ENCODE assay signal across 8 mouse cellular contexts in genomic region chr4:138913797-138914196, GRCm38 (mm10). TPM values are rescaled to one million over a fixed set of nuclear protein-coding genes. Genes with fewer than 3 reads are reported as not detected.
DNase-seq lines count a peak whose midpoint lies in the region; ATAC-seq and TF ChIP-seq lines count a peak whose summit lies in the region.

Gene Otud3 (minus strand): TSS chr4:138913945.

- whole genome bisulfite sequencing in forebrain, embryonic 10.5 days: 2% methylated on average over 39 of the region's 39 CpGs
- WGBS in heart, embryonic 15.5 days: under 1% methylated on average over 39 of the region's 39 CpGs
- WGBS in liver, embryonic 14.5 days (ENCODE audit: insufficient replicate concordance): under 1% methylated on average over 39 of the region's 39 CpGs
- 1% methylated on average over 39 of the region's 39 CpGs for WGBS in neural tube, embryonic 11.5 days
- WGBS in stomach, postnatal 0 days: 1% methylated on average over 37 of the region's 39 CpGs

- TF ChIP-seq CTCF in liver, embryonic 14.5 days (IDR thresholded peaks at IDR 0.05; ENCODE audit: low read depth): peak; percentile 80
- TF ChIP-seq CTCF in stomach, postnatal 0 days (IDR thresholded peaks at IDR 0.05; ENCODE audit: low read depth): peak; percentile 83

- no peak for TF ChIP-seq EP300 in liver, embryonic 14.5 days (IDR thresholded peaks at IDR 0.05; ENCODE audit: low read depth)
- TF ChIP-seq EP300 in stomach, postnatal 0 days (optimal IDR thresholded peaks at IDR 0.05): no peak

- DNase-seq in CD8-positive naive resting alpha-beta T cell, adult 2 months (ENCODE audit: low read depth in 2 of 2, low spot score in 2 of 2): peak; percentile 91 to 97
- DNase-seq in c-Kit-positive CD71-negative TER-119-negative erythroid progenitor cells, embryonic 14.5 days (ENCODE audit: low read depth): peak; percentile 92
- peak; percentile 93 for DNase-seq in forebrain, embryonic 10.5 days (ENCODE audit: extremely low spot score, low spot score)
- peak; percentile 97 for DNase-seq in kidney, postnatal 25 days
- peak; percentile 82 to 86 (median 84) for DNase-seq in liver, embryonic 14.5 days (ENCODE audit: low read depth in 3 of 3, low spot score in 3 of 3)
- DNase-seq in neural tube, embryonic 11.5 days (ENCODE audit: low spot score): peak; percentile 98
- peak; percentile 96 for DNase-seq in stomach, postnatal 0 days (ENCODE audit: low spot score)

- peaks cover 21% of the 10 kb centered on the region for H3K36me3 ChIP-seq in forebrain, embryonic 10.5 days (replicated peaks)
- no peaks in the 10 kb centered on the region for H3K36me3 ChIP-seq in heart, embryonic 15.5 days
- H3K36me3 ChIP-seq in liver, embryonic 14.5 days (replicated peaks; ENCODE audit: control insufficient read depth, insufficient read depth, low read depth): no peaks in the 10 kb centered on the region
- H3K36me3 ChIP-seq in neural tube, embryonic 11.5 days (ENCODE audit: control insufficient read depth, insufficient read depth, low read length): no peaks in the 10 kb centered on the region
- peaks cover 7% of the 10 kb centered on the region for H3K36me3 ChIP-seq in stomach, postnatal 0 days (ENCODE audit: control insufficient read depth, insufficient read depth, low read length)

- peak within 1 kb of the TSS; percentile 99 for H3K4me3 ChIP-seq in forebrain, embryonic 10.5 days
- H3K4me3 ChIP-seq in heart, embryonic 15.5 days: peak within 1 kb of the TSS; percentile 93
- peak within 1 kb of the TSS; percentile 67 to 87 for H3K4me3 ChIP-seq in liver, embryonic 14.5 days (ENCODE audit: insufficient read depth in 1 of 2, low read depth in 2 of 2, low read length in 2 of 2)
- H3K4me3 ChIP-seq in neural tube, embryonic 11.5 days (ENCODE audit: low read depth, low read length): peak within 1 kb of the TSS; percentile 95
- peak within 1 kb of the TSS; percentile 84 for H3K4me3 ChIP-seq in stomach, postnatal 0 days (ENCODE audit: low read depth, low read length)

- peak within 1 kb of the TSS; percentile 93 for H3K9ac ChIP-seq in heart, embryonic 15.5 days
- H3K9ac ChIP-seq in liver, embryonic 14.5 days (replicated peaks): peak within 1 kb of the TSS; percentile 83
- peak within 1 kb of the TSS; percentile 84 for H3K9ac ChIP-seq in neural tube, embryonic 11.5 days (ENCODE audit: low read length)
- peak within 1 kb of the TSS; percentile 86 for H3K9ac ChIP-seq in stomach, postnatal 0 days (ENCODE audit: low read length)

- H3K4me1 ChIP-seq in forebrain, embryonic 10.5 days: peaks cover 13% of the 10 kb centered on the region
- H3K4me1 ChIP-seq in heart, embryonic 15.5 days (replicated peaks): peaks cover 9% of the 10 kb centered on the region
- H3K4me1 ChIP-seq in liver, embryonic 14.5 days (replicated peaks; ENCODE audit: control insufficient read depth in 2 of 2, insufficient read depth in 2 of 2, low read length in 1 of 2): peaks cover 0 to 4% of the 10 kb centered on the region in 2 experiments; a peak in 3 of 4 replicates
- H3K4me1 ChIP-seq in neural tube, embryonic 11.5 days (ENCODE audit: control insufficient read depth, insufficient read depth, low read length): peaks cover 4% of the 10 kb centered on the region
- H3K4me1 ChIP-seq in stomach, postnatal 0 days (replicated peaks; ENCODE audit: control insufficient read depth, insufficient read depth): no peaks in the 10 kb centered on the region

- H3K4me2 ChIP-seq in heart, embryonic 15.5 days: peak within 1 kb of the TSS; percentile 97
- H3K4me2 ChIP-seq in liver, embryonic 14.5 days (ENCODE audit: low read depth): peak within 1 kb of the TSS; percentile 89
- H3K4me2 ChIP-seq in neural tube, embryonic 11.5 days (ENCODE audit: low read depth): peak within 1 kb of the TSS; percentile 93
- peak within 1 kb of the TSS; percentile 97 for H3K4me2 ChIP-seq in stomach, postnatal 0 days (replicated peaks; ENCODE audit: low read depth)

- H3K27ac ChIP-seq in forebrain, embryonic 10.5 days: peak within 1 kb of the TSS; percentile 88
- peak within 1 kb of the TSS; percentile 61 for H3K27ac ChIP-seq in heart, embryonic 15.5 days
- H3K27ac ChIP-seq in liver, embryonic 14.5 days: no peak within 1 kb of the TSS
- H3K27ac ChIP-seq in neural tube, embryonic 11.5 days (ENCODE audit: low read depth, low read length): peak within 1 kb of the TSS; percentile 54
- peak within 1 kb of the TSS; percentile 79 for H3K27ac ChIP-seq in stomach, postnatal 0 days (replicated peaks)

- ATAC-seq in heart, embryonic 15.5 days (replicated peaks; ENCODE audit: insufficient number of reproducible peaks, insufficient read depth, low FRiP score, low read depth): peak; percentile 97
- peak; percentile 90 for ATAC-seq in liver, embryonic 14.5 days (ENCODE audit: insufficient read depth)
- ATAC-seq in neural tube, embryonic 11.5 days (ENCODE audit: insufficient read depth, low FRiP score, low TSS enrichment): peak; percentile 95
- peak; percentile 95 for ATAC-seq in stomach, postnatal 0 days (ENCODE audit: low FRiP score, low TSS enrichment)

- no peaks in the 10 kb centered on the region for H3K9me3 ChIP-seq in forebrain, embryonic 10.5 days
- no peaks in the 10 kb centered on the region for H3K9me3 ChIP-seq in heart, embryonic 15.5 days (replicated peaks)
- no peaks in the 10 kb centered on the region for H3K9me3 ChIP-seq in liver, embryonic 14.5 days (ENCODE audit: control insufficient read depth, low read length)
- H3K9me3 ChIP-seq in neural tube, embryonic 11.5 days (ENCODE audit: control insufficient read depth, low read length): no peaks in the 10 kb centered on the region
- no peaks in the 10 kb centered on the region for H3K9me3 ChIP-seq in stomach, postnatal 0 days (ENCODE audit: control insufficient read depth, low read length)

- no peaks in the 10 kb centered on the region for H3K27me3 ChIP-seq in forebrain, embryonic 10.5 days (ENCODE audit: poor library complexity, severe bottlenecking)
- H3K27me3 ChIP-seq in heart, embryonic 15.5 days: no peaks in the 10 kb centered on the region
- no peaks in the 10 kb centered on the region for H3K27me3 ChIP-seq in liver, embryonic 14.5 days (ENCODE audit: control insufficient read depth, insufficient read depth, low read length)
- H3K27me3 ChIP-seq in neural tube, embryonic 11.5 days (ENCODE audit: control insufficient read depth, insufficient read depth, low read length): no peaks in the 10 kb centered on the region
- no peaks in the 10 kb centered on the region for H3K27me3 ChIP-seq in stomach, postnatal 0 days (ENCODE audit: control insufficient read depth, insufficient read depth, low read length)

RNA-seq across cellular contexts. Expression of gene Otud3, which starts in this region (rescaled TPM):
- 3.5 TPM in 2 replicates for polyA plus RNA-seq in forebrain, embryonic 10.5 days (2016; fragmentation: Nextera tagmentation; extraction: Ambion mirVana)
- 2.6 and 3.3 TPM in 2 replicates for polyA plus RNA-seq in heart, embryonic 15.5 days (2015; fragmentation: Nextera tagmentation; extraction: Ambion mirVana)
- polyA plus RNA-seq in liver, embryonic 14.5 days (2012; rRNA removed): 1.1 and 1.5 TPM in 2 replicates
- polyA plus RNA-seq in liver, embryonic 14.5 days (2014; fragmentation: Nextera tagmentation; extraction: Ambion mirVana): 0.75 and 0.94 TPM in 2 replicates
- polyA plus RNA-seq in neural tube, embryonic 11.5 days (2014; fragmentation: Nextera tagmentation; extraction: Ambion mirVana): 2.8 and 3.3 TPM in 2 replicates
- 2.4 and 2.6 TPM in 2 replicates for polyA plus RNA-seq in stomach, postnatal 0 days (2015; fragmentation: Nextera tagmentation; extraction: Ambion mirVana)
